Mouse (Mus musculus) lung, embryonic 14.5 days (tissue): ENCODE data around the gene Pafah2. TPM values are rescaled to one million over a fixed set of nuclear protein-coding genes. Genes with fewer than 3 reads are reported as not detected.

Source experiments
- ATAC-seq: fragments of 200-750 bp; cut with Nextera tagmentation; 2 replicates; pipeline ENCODE4 v1.8.0; 2017; ENCODE audit warnings: mild to moderate bottlenecking, moderate TSS enrichment, moderate library complexity; ENCODE audit not compliant: insufficient read depth
- DNase-seq: peaks from one replicate; pipeline ENCODE4 v3.0.0-alpha.2; 2015
- H3K27ac ChIP-seq: fragments of 300-500 bp; sonication (generic); 2 replicates; pipeline ENCODE4 v1.5.1; 2014; ENCODE audit warnings: low read depth, mild to moderate bottlenecking, moderate library complexity
- H3K27me3 ChIP-seq: fragments of 300-500 bp; sonication (generic); 2 replicates; pipeline ENCODE4 v1.6.1; 2014; ENCODE audit warnings: low read length, control low read depth; ENCODE audit not compliant: insufficient read depth
- H3K36me3 ChIP-seq: fragments of 300-500 bp; sonication (generic); 2 replicates; pipeline ENCODE4 v1.6.1; 2014; ENCODE audit warnings: control low read depth; ENCODE audit not compliant: insufficient read depth
- H3K4me1 ChIP-seq: fragments of 300-500 bp; sonication (generic); 2 replicates; pipeline ENCODE4 v1.6.1; 2014; ENCODE audit warnings: antibody characterized with exemption, control low read depth; ENCODE audit not compliant: insufficient read depth
- H3K4me2 ChIP-seq: fragments of 300-500 bp; sonication (generic); 2 replicates; pipeline ENCODE4 v1.6.1; 2014; ENCODE audit warnings: mild to moderate bottlenecking
- H3K4me3 ChIP-seq: fragments of 300-500 bp; sonication (generic); 2 replicates; pipeline ENCODE4 v1.5.1; 2014; ENCODE audit warnings: low read depth, low read length
- H3K9ac ChIP-seq: fragments of 300-500 bp; sonication (generic); 2 replicates; pipeline ENCODE4 v1.6.1; 2014
- H3K9me3 ChIP-seq: fragments of 300-500 bp; sonication (generic); 2 replicates; pipeline ENCODE4 v1.6.1; 2016; ENCODE audit warnings: low read depth, low read length, control low read depth
- CTCF ChIP-seq: IDR thresholded peaks from 2 replicates; pipeline ENCODE4 v1.5.1; 2016; ENCODE audit warnings: antibody characterized with exemption, low read depth
- WGBS: fragments of 180-500 bp; shearing (Covaris S2); extraction: QIAGEN DNeasy Blood & Tissue Kit; methylation state at CpG from one replicate; pipeline ENCODE4 v1.1.7; 2014; 5-methylcytosine and 5-hydroxymethylcytosine counted together
- microRNA-seq: library from miRNA; unstranded; fragments of <30 nt; microRNA quantifications from one replicate; pipeline ENCODE4, GENCODE M21; 2016; ENCODE audit warnings: borderline number of aligned reads
- polyA plus RNA-seq: library from polyadenylated mRNA; unstranded; fragments of >200 nt; fragmentation: Nextera tagmentation; extraction: Ambion mirVana; gene quantifications from 2 replicates; pipeline ENCODE4 v1.2.1, GENCODE M21; 2014

Pafah2 gene
- polyA plus RNA-seq, 1 experiment from 2014 or later: 10.5 TPM

GRCm38 (mm10) chr4:134468578-134469266, 72.6 kb downstream of the Pafah2 start:
- under 1% methylated on average over 66 of the region's 68 CpGs for WGBS
- ATAC-seq (peak; percentile 84), DNase-seq (peak; percentile 97)
- Histone ChIP-seq H3K4me3 (peak overlapping the region; percentile 92), H3K36me3 (peaks cover 32% of the 10 kb centered on the region), H3K9me3 (no peaks in the 10 kb centered on the region), H3K27ac (peak overlapping the region; percentile 94), H3K4me2 (peak overlapping the region; percentile 96), H3K9ac (peak overlapping the region; percentile 93), H3K4me1 (0 out of 2 replicates have a peak, but pooled peaks cover 3% of the 10 kb centered on the region), H3K27me3 (no peaks in the 10 kb centered on the region)
- no peak for TF ChIP-seq CTCF

GRCm38 (mm10) chr4:134469341-134469796, 73.2 kb downstream of the Pafah2 start:
- ATAC-seq: no peak
- TF ChIP-seq CTCF: no peak
- Histone ChIP-seq H3K27ac (peak overlapping the region; percentile 94), H3K4me3 (peak overlapping the region; percentile 92), H3K9ac (peak overlapping the region; percentile 93), H3K36me3 (peaks cover 39% of the 10 kb centered on the region), H3K9me3 (no peaks in the 10 kb centered on the region), H3K27me3 (no peaks in the 10 kb centered on the region), H3K4me2 (peak overlapping the region; percentile 96), H3K4me1 (0 out of 2 replicates have a peak, but pooled peaks cover 3% of the 10 kb centered on the region)
- 15% methylated on average over 6 of the region's 6 CpGs for WGBS
- no peak for DNase-seq

- H3K9ac ChIP-seq: peak overlapping the region; percentile 93
- no peak for TF ChIP-seq CTCF
These were observed 73.9 kb downstream of the Pafah2 start for GRCm38 (mm10) chr4:134469985-134470384.

GRCm38 (mm10) chr4:134471469-134471868, 75.3 kb downstream of the Pafah2 start:
- H3K36me3 ChIP-seq: peaks cover 60% of the 10 kb centered on the region

More at GRCm38 (mm10) chr4:134469985-134470384, 73.9 kb downstream of the Pafah2 start:
- Histone ChIP-seq H3K4me3 (peak overlapping the region; percentile 92), H3K9me3 (no peaks in the 10 kb centered on the region), H3K4me2 (peak overlapping the region; percentile 96), H3K27ac (no peak overlapping the region), H3K27me3 (no peaks in the 10 kb centered on the region), H3K36me3 (peaks cover 45% of the 10 kb centered on the region), H3K4me1 (0 out of 2 replicates have a peak, but pooled peaks cover 3% of the 10 kb centered on the region)
- DNase-seq: no peak
- ATAC-seq: no peak
- 60% methylated on average over 3 of the region's 3 CpGs for WGBS

GRCm38 (mm10) chr4:134473764-134474163, 77.6 kb downstream of the Pafah2 start:
- H3K9me3 ChIP-seq: no peaks in the 10 kb centered on the region
- no peak overlapping the region for H3K9ac ChIP-seq
- H3K4me3 ChIP-seq: no peak overlapping the region
- DNase-seq (no peak), ATAC-seq (no peak)
- no peak for TF ChIP-seq CTCF
- WGBS: 78% methylated on average over 4 of the region's 4 CpGs
- H3K27me3 ChIP-seq: no peaks in the 10 kb centered on the region
- no peaks in the 10 kb centered on the region for H3K4me1 ChIP-seq
- no peak overlapping the region for H3K27ac ChIP-seq
- H3K36me3 ChIP-seq: peaks cover 65% of the 10 kb centered on the region
- no peak overlapping the region for H3K4me2 ChIP-seq

More at GRCm38 (mm10) chr4:134471469-134471868, 75.3 kb downstream of the Pafah2 start:
- Histone ChIP-seq H3K4me2 (no peak overlapping the region), H3K4me3 (no peak overlapping the region), H3K27me3 (no peaks in the 10 kb centered on the region), H3K4me1 (0 out of 2 replicates have a peak, but pooled peaks cover 3% of the 10 kb centered on the region), H3K27ac (no peak overlapping the region), H3K9ac (no peak overlapping the region), H3K9me3 (no peaks in the 10 kb centered on the region)
- ATAC-seq: no peak
- TF ChIP-seq CTCF: peak; percentile 44
- DNase-seq: peak; percentile 40

GRCm38 (mm10) chr4:134474240-134474639, 78.1 kb downstream of the Pafah2 start:
- 67% methylated on average over 8 of the region's 8 CpGs for WGBS
- H3K4me1 ChIP-seq: no peaks in the 10 kb centered on the region
- no peaks in the 10 kb centered on the region for H3K27me3 ChIP-seq
- H3K9ac ChIP-seq: no peak overlapping the region
- DNase-seq (no peak), ATAC-seq (no peak)
- H3K4me2 ChIP-seq: no peak overlapping the region
- peaks cover 65% of the 10 kb centered on the region for H3K36me3 ChIP-seq
- H3K27ac ChIP-seq: no peak overlapping the region
- no peak for TF ChIP-seq CTCF
- H3K4me3 ChIP-seq: no peak overlapping the region
- no peaks in the 10 kb centered on the region for H3K9me3 ChIP-seq

GRCm38 (mm10) chr4:134476899-134477298, 80.8 kb downstream of the Pafah2 start:
- no peak overlapping the region for H3K9ac ChIP-seq
- H3K36me3 ChIP-seq: peaks cover 47% of the 10 kb centered on the region
- H3K27ac ChIP-seq: no peak overlapping the region
- DNase-seq: no peak
- no peak overlapping the region for H3K4me3 ChIP-seq
- no peaks in the 10 kb centered on the region for H3K9me3 ChIP-seq
- no peak for TF ChIP-seq CTCF
- H3K4me1 ChIP-seq: no peaks in the 10 kb centered on the region
- no peaks in the 10 kb centered on the region for H3K27me3 ChIP-seq
- no peak for ATAC-seq
- WGBS: 87% methylated on average over 8 of the region's 8 CpGs
- H3K4me2 ChIP-seq: no peak overlapping the region

Small RNA genes within 50 kb of the gene (microRNA-seq; reads per million reads assigned to microRNA genes)
- 0.71 reads per million for gene Gm23634

Other genes with a start within 250 kb of the Pafah2 start
- 35.7 and 37.9 TPM in 2 replicates for gene Cep85, start 209.2 kb upstream of the Pafah2 start, polyA plus RNA-seq
- gene Gm7534, start 193.3 kb upstream of the Pafah2 start, polyA plus RNA-seq: not detected in 2 replicates
- gene Catsper4, start 168.9 kb upstream of the Pafah2 start, polyA plus RNA-seq: 0.12 TPM in 1 of 2 replicates, not detected in the other
- 6.2 TPM in 2 replicates for gene Cnksr1, start 157.9 kb upstream of the Pafah2 start, polyA plus RNA-seq
- 0.29 and 0.41 TPM in 2 replicates for gene E130218I03Rik, start 152.7 kb upstream of the Pafah2 start, polyA plus RNA-seq
- 16.4 and 17.5 TPM in 2 replicates for gene Zfp593, start 150.7 kb upstream of the Pafah2 start, polyA plus RNA-seq
- not detected in 2 replicates for gene Gm30191, start 149.4 kb upstream of the Pafah2 start, polyA plus RNA-seq
- 10.2 and 11.6 TPM in 2 replicates for gene Grrp1, start 142.2 kb upstream of the Pafah2 start, polyA plus RNA-seq
- gene Pdik1l, start 108.4 kb upstream of the Pafah2 start, polyA plus RNA-seq: 21.2 and 21.4 TPM in 2 replicates
- 0.28 TPM in 1 of 2 replicates, not detected in the other for gene Trim63, start 81.2 kb upstream of the Pafah2 start, polyA plus RNA-seq
- 0.05 TPM in 1 of 2 replicates, not detected in the other for gene Slc30a2, start 53.1 kb upstream of the Pafah2 start, polyA plus RNA-seq
- gene Extl1, start 12.5 kb upstream of the Pafah2 start, polyA plus RNA-seq: 2.9 and 3.7 TPM in 2 replicates
- gene Stmn1, start 72.0 kb downstream of the Pafah2 start, polyA plus RNA-seq: 1,723 and 1,772 TPM in 2 replicates
- gene Paqr7, start 100.4 kb downstream of the Pafah2 start, polyA plus RNA-seq: 1.1 TPM in 2 replicates
- gene Aunip, start 114.7 kb downstream of the Pafah2 start, polyA plus RNA-seq: 9.6 and 10.7 TPM in 2 replicates
- 119 and 125 TPM in 2 replicates for gene Mtfr1l, start 139.1 kb downstream of the Pafah2 start, polyA plus RNA-seq
- gene Selenon, start 155.8 kb downstream of the Pafah2 start, polyA plus RNA-seq: 49.5 and 62.0 TPM in 2 replicates